Mouse (Mus musculus) thymus, adult 2 months (tissue): ENCODE measurements around the gene Zfp324.

Experiments
- CTCF ChIP-seq: fragments of 200-500 bp; IDR thresholded peaks from 2 replicates; pipeline ENCODE4 v1.5.1; 2012; ENCODE audit warnings: mild to moderate bottlenecking, control low read depth, low read length, moderate library complexity, borderline replicate concordance; ENCODE audit not compliant: control insufficient read depth, poor library complexity, insufficient read depth; ENCODE audit errors: extremely low read depth
- POLR2A ChIP-seq: fragments of 200-500 bp; IDR thresholded peaks from 2 replicates; pipeline ENCODE4 v1.6.1; 2012; ENCODE audit warnings: mild to moderate bottlenecking, low read length, control low read depth, moderate library complexity; ENCODE audit not compliant: control insufficient read depth, poor library complexity, insufficient read depth; ENCODE audit errors: extremely low read depth

DNA sequence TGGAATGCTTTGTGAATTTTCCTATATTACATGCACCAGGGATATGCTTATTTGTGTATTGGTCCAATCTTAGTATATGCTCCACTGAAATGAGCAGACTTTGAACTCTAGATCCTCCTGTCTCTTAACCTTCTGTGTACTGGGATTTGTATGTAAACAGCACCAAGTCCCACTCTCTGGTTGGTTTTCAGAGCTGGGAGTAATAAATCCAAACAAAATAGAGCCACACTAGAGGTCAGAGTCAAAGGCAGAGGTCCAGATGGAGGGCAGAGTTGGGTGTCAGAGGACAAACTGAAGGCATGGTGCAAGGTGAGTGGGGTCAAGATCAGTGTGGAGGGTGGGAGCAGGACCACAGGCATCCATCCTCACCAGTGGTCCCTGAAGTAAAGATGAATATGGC is 30.2 kb downstream of the Zfp324 start:
- TF ChIP-seq CTCF = no peak
- TF ChIP-seq POLR2A = no peak
